Mouse (Mus musculus): ENCODE measurements at regions not wholly inside any gene's neighbourhood (a gene's known extent, or its start where the extent isn't known, plus 50 kb on each side); places are given as distances from the start of the nearest gene placed in this dataset.

DNA sequence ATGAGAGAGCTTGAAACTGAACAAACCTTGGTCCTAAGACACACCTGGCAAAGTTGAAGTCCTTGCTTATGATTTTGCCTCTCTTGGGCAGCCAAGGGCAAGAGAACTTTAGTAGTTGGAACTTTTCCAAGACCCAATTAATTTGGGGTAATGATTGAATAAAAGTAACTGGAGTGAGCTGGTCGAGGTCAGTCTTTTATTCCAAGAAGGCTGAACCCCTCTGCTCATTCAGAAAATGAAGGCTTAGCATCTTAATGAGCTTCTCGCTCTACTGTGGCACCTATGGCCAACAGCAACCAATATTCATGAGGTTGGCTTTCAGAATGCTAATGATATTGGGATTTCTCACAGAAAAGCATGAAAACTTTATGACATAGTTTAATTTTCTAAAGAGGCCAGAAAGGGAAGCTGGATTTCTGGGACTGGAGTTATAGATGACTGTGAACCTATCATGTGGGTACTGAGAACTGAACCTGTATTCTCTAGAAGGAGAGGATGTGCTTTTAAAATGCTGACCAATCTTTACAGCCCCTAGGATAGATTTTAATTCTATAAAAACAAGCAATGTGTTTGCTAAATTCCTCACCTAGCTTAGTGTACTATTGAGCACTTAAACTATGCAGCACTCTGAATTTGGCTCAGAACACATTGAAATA is 176.5 kb upstream of the Htr2a start:
- no peak overlapping the region for H3K4me3 ChIP-seq (ENCODE audit: control insufficient read depth in 1 of 2, insufficient read depth in 1 of 2, low read depth in 2 of 2, low read length in 2 of 2)
- no peaks in the 10 kb centered on the region for H3K79me2 ChIP-seq (ENCODE audit: control insufficient read depth, insufficient read depth, low read length, poor library complexity)
- DNase-seq (ENCODE audit: low read depth, low spot score): no peak
- TF ChIP-seq TAL1 (IDR thresholded peaks at IDR 0.05; ENCODE audit: low read length) (no peak), ZC3H11A (IDR thresholded peaks at IDR 0.05; ENCODE audit: low read depth, low read length) (no peak), ELF1 (IDR thresholded peaks at IDR 0.05; ENCODE audit: low read depth, low read length) (no peak), NRF1 (IDR thresholded peaks at IDR 0.05; ENCODE audit: insufficient read depth, low read depth, low read length, poor library complexity, severe bottlenecking) (no peak), E2F4 (IDR thresholded peaks at IDR 0.05; ENCODE audit: borderline replicate concordance, low read depth, low read length) (no peak), MAFK (IDR thresholded peaks at IDR 0.05; ENCODE audit: borderline replicate concordance, low read depth, low read length) (no peak), GABPA (IDR thresholded peaks at IDR 0.05; ENCODE audit: low read depth, low read length) (no peak), MYC (IDR thresholded peaks at IDR 0.05; ENCODE audit: low read depth, low read length) (no peak), ETS1 (IDR thresholded peaks at IDR 0.05; ENCODE audit: low read depth, low read length) (no peak), ZNF384 (IDR thresholded peaks at IDR 0.05; ENCODE audit: low read depth, low read length) (no peak), NELFE (IDR thresholded peaks at IDR 0.05; ENCODE audit: low read depth, low read length) (no peak), ZKSCAN1 (IDR thresholded peaks at IDR 0.05; ENCODE audit: low read depth, low read length) (no peak), TBP (IDR thresholded peaks at IDR 0.05; ENCODE audit: low read depth, low read length) (no peak), CHD2 (IDR thresholded peaks at IDR 0.05; ENCODE audit: low read length) (no peak), EP300 (IDR thresholded peaks at IDR 0.05; ENCODE audit: low read depth in 1 of 2, low read length in 2 of 2) (no peak), POLR2AphosphoS5 (IDR thresholded peaks at IDR 0.05; ENCODE audit: borderline replicate concordance, low read depth, low read length) (no peak), SMC3 (IDR thresholded peaks at IDR 0.05; ENCODE audit: low read depth, low read length) (no peak), USF1 (IDR thresholded peaks at IDR 0.05; ENCODE audit: low read depth, low read length) (no peak)
- no peaks in the 10 kb centered on the region for H3K27me3 ChIP-seq (ENCODE audit: control insufficient read depth in 1 of 2, insufficient read depth in 2 of 2, low read length in 2 of 2)
- H3K4me1 ChIP-seq (ENCODE audit: control insufficient read depth in 1 of 2, insufficient read depth in 2 of 2, low read length in 2 of 2): no peaks in the 10 kb centered on the region
- no peak overlapping the region for H3K27ac ChIP-seq (ENCODE audit: control insufficient read depth, low read depth, low read length)
- no peak overlapping the region for H3K9ac ChIP-seq (ENCODE audit: control insufficient read depth, low read depth, low read length, poor library complexity, severe bottlenecking)
- H3K36me3 ChIP-seq (ENCODE audit: control insufficient read depth in 1 of 2, insufficient read depth in 2 of 2, low read length in 2 of 2): no peaks in the 10 kb centered on the region
- no peaks in the 10 kb centered on the region for H3K9me3 ChIP-seq (replicated peaks; ENCODE audit: insufficient read depth, low read length)

DNA sequence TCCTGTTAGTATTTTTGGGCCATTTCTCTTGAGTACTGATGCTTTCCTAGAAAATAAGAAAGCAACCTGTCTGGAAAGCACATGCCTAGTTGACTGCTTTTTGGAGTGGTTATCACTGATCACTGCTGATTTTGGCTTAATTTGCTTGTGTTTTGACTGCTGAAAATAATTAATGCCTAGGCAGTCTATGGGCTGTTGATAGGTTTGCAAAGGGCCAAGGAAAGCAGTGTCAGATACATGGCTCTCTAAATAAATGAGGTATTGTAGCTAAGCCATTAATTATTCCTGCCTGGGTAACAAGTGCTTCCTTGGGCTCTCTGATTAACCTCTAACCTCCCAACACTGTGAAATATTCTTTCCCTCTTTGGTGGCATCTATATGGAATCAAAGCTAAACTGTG is 145.1 kb upstream of the Htr2a start:
- Histone ChIP-seq H3K27ac (ENCODE audit: control insufficient read depth, low read depth, low read length) (no peak overlapping the region), H3K9me3 (replicated peaks; ENCODE audit: insufficient read depth, low read length) (no peaks in the 10 kb centered on the region), H3K4me3 (ENCODE audit: control insufficient read depth in 1 of 2, insufficient read depth in 1 of 2, low read depth in 2 of 2, low read length in 2 of 2) (no peak overlapping the region), H3K36me3 (ENCODE audit: control insufficient read depth in 1 of 2, insufficient read depth in 2 of 2, low read length in 2 of 2) (no peaks in the 10 kb centered on the region), H3K4me1 (ENCODE audit: control insufficient read depth in 1 of 2, insufficient read depth in 2 of 2, low read length in 2 of 2) (no peaks in the 10 kb centered on the region), H3K79me2 (ENCODE audit: control insufficient read depth, insufficient read depth, low read length, poor library complexity) (no peaks in the 10 kb centered on the region), H3K9ac (ENCODE audit: control insufficient read depth, low read depth, low read length, poor library complexity, severe bottlenecking) (no peak overlapping the region), H3K27me3 (ENCODE audit: control insufficient read depth in 1 of 2, insufficient read depth in 2 of 2, low read length in 2 of 2) (no peaks in the 10 kb centered on the region; a peak in 1 of 4 replicates)
- no peak for DNase-seq (ENCODE audit: low read depth, low spot score)
- no peak for TF ChIP-seq CHD1 (IDR thresholded peaks at IDR 0.05; ENCODE audit: low read depth, low read length)

Measured in MEL (cell line).